Mouse (Mus musculus): ENCODE results near the gene Ehd3. TPM values are rescaled to one million over a fixed set of nuclear protein-coding genes. Genes with fewer than 3 reads are reported as not detected.

The Ehd3 gene
- total RNA-seq (2014; rRNA removed) (37.5 and 40.6 TPM in 2 replicates), polyA plus RNA-seq (2012; rRNA removed) (26.0 and 30.6 TPM in 2 replicates)

GRCm38 (mm10) chr17:73803521-73804184 is at the start of gene Ehd3:
Gene Ehd3 (plus strand): TSS chr17:73804134.
- DNase-seq (ENCODE audit: extremely low read depth, low read depth, low spot score), result no peak
- Histone ChIP-seq H3K27ac (replicated peaks; ENCODE audit: insufficient read depth, low read depth, low read length) (peak within 1 kb of the TSS; percentile 83), H3K4me3 (ENCODE audit: insufficient read depth, low read depth, low read length) (peak within 1 kb of the TSS; percentile 87), H3K9ac (ENCODE audit: low read depth, low read length) (peak within 1 kb of the TSS; percentile 80), H3K79me2 (ENCODE audit: control insufficient read depth, insufficient read depth, low read length) (no peaks in the 10 kb centered on the region; the same call in 1 of the 2 replicates), H3K27me3 (ENCODE audit: control insufficient read depth, insufficient read depth, low read length) (peaks cover 5% of the 10 kb centered on the region; the same call in 1 of the 2 replicates), H3K36me3 (ENCODE audit: control insufficient read depth, insufficient read depth, low read length) (no peaks in the 10 kb centered on the region), H3K4me1 (ENCODE audit: control insufficient read depth, insufficient read depth, low read length) (no peaks in the 10 kb centered on the region)
- no peak for TF ChIP-seq POLR2A (IDR thresholded peaks at IDR 0.05; ENCODE audit: extremely low read depth, insufficient read depth, low read length)
- TF ChIP-seq CTCF (IDR thresholded peaks at IDR 0.05; ENCODE audit: low read depth, low read length), result no peak
- whole genome bisulfite sequencing, result 84% methylated on average over 5 of the region's 5 CpGs

DNA sequence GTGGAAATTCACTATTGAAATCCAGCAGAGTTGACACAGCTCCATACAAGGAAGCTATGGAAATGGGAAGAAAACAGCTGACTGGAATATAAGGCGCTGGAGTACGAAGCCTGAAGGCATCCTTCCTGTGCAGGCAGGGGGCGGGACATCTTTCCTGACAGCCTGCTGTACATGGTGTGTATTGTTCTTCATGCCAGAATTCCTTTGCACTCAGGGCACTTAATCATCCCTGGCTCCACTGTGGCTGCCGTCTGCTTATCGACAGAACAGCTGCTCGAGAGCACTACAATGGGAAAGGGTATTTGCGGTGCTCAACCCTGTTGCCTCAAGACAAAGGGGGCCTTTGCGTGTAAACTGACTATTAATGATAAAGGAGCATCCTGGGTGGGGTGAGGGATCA is 33.0 kb upstream of the Ehd3 start:
- Histone ChIP-seq H3K36me3 (ENCODE audit: control insufficient read depth, insufficient read depth, low read length) (no peaks in the 10 kb centered on the region), H3K79me2 (ENCODE audit: control insufficient read depth, insufficient read depth, low read length) (no peaks in the 10 kb centered on the region), H3K27ac (replicated peaks; ENCODE audit: insufficient read depth, low read depth, low read length) (no peak overlapping the region), H3K9ac (ENCODE audit: low read depth, low read length) (no peak overlapping the region), H3K4me1 (ENCODE audit: control insufficient read depth, insufficient read depth, low read length) (peaks cover 2% of the 10 kb centered on the region; the same call in 1 of the 2 replicates), H3K4me3 (ENCODE audit: insufficient read depth, low read depth, low read length) (no peak overlapping the region), H3K27me3 (ENCODE audit: control insufficient read depth, insufficient read depth, low read length) (no peaks in the 10 kb centered on the region)
- 60% methylated on average over 8 of the region's 8 CpGs for WGBS
- peak; percentile 8 for DNase-seq (ENCODE audit: extremely low read depth, low read depth, low spot score)
- no peak for TF ChIP-seq POLR2A (IDR thresholded peaks at IDR 0.05; ENCODE audit: extremely low read depth, insufficient read depth, low read length)

DNA sequence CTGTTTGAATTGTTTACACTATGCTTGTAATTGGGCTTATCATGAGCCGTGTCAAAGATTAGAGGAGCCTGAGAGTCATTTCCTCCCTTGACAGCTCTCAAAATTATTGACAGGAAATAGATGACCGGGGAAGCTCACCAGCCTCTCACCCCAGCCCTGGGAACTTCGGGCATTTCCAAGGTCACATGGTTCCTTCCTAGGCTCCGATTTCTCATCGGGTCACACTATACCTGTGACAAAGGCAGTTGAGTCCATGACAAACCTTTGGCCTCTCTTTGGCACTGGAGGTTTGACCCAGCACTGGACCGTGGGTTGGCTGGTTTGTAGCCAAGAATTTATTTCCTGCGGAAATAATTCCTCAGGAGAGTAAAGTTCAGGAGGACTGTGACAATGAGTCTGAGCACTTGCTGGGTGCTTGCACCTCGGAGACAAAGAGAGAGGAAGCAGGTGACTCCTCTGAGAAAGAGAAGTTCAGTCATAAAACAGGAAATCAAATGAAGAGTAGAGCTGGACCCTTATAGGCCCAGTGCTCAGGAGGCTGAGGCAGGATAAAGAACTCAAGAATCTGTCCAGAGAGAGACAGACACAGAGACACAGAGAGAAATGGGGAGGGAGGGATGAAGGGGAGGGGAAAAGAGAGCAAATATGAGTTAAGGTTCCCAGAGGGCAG is 17.2 kb upstream of the Ehd3 start:
- H3K9ac ChIP-seq (ENCODE audit: low read depth, low read length), result no peak overlapping the region
- H3K36me3 ChIP-seq (ENCODE audit: control insufficient read depth, insufficient read depth, low read length), result no peaks in the 10 kb centered on the region
- no peaks in the 10 kb centered on the region for H3K27me3 ChIP-seq (ENCODE audit: control insufficient read depth, insufficient read depth, low read length)
- peak; percentile 37 for DNase-seq (ENCODE audit: extremely low read depth, low read depth, low spot score)
- WGBS, result 50% methylated on average over 8 of the region's 8 CpGs
- H3K27ac ChIP-seq (replicated peaks; ENCODE audit: insufficient read depth, low read depth, low read length), result peak overlapping the region; percentile 73
- no peaks in the 10 kb centered on the region for H3K79me2 ChIP-seq (ENCODE audit: control insufficient read depth, insufficient read depth, low read length)
- H3K4me3 ChIP-seq (ENCODE audit: insufficient read depth, low read depth, low read length), result no peak overlapping the region
- TF ChIP-seq POLR2A (IDR thresholded peaks at IDR 0.05; ENCODE audit: extremely low read depth, insufficient read depth, low read length), result no peak
- no peak for TF ChIP-seq CTCF (IDR thresholded peaks at IDR 0.05; ENCODE audit: low read depth, low read length)
- H3K4me1 ChIP-seq (ENCODE audit: control insufficient read depth, insufficient read depth, low read length), result peaks cover 2% of the 10 kb centered on the region; the same call in 1 of the 2 replicates

DNA sequence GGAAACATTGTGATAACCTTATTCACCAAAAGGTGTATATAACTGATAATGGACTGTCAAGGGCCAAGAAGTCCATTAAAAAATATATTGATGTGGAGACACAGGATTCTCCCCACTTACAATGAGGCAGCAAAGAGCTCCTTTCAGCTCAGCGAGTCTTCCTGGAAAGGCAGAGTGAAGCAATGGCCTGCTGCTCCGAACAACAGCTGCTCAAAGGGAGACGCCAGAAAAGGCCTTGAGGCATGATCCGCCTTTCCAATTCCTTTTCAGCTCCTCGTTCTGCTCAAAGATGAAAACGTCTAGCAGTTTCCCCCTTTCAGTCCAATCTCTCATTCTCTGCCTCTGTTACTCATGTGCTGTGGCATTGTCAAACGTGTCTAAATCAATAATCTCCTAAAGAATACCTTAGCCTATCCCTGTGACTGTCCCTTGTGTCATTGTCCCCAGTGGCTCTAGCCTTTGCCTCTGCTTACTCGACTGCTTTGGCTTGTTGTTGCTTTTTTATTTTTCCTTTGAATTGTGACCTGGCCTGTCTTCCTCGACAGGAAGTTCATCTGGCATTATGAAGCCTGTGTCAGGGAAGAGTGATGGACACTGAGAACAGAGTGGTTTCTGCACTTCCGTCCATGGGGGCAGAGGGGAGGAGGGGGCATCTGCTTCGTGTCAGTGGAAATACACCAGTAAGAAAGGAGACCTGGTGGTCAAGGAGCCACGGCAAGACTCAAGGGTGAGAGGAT is 13.5 kb upstream of the Ehd3 start:
- peak overlapping the region; percentile 29; the same call in 1 of the 2 replicates for H3K27ac ChIP-seq (replicated peaks; ENCODE audit: insufficient read depth, low read depth, low read length)
- 60% methylated on average over 12 of the region's 12 CpGs for WGBS
- H3K9ac ChIP-seq (ENCODE audit: low read depth, low read length), result no peak overlapping the region
- H3K4me3 ChIP-seq (ENCODE audit: insufficient read depth, low read depth, low read length), result no peak overlapping the region
- no peaks in the 10 kb centered on the region for H3K79me2 ChIP-seq (ENCODE audit: control insufficient read depth, insufficient read depth, low read length)
- no peaks in the 10 kb centered on the region for H3K27me3 ChIP-seq (ENCODE audit: control insufficient read depth, insufficient read depth, low read length)
- DNase-seq (ENCODE audit: extremely low read depth, low read depth, low spot score), result peak; percentile 19
- TF ChIP-seq CTCF (IDR thresholded peaks at IDR 0.05; ENCODE audit: low read depth, low read length) (no peak), POLR2A (IDR thresholded peaks at IDR 0.05; ENCODE audit: extremely low read depth, insufficient read depth, low read length) (no peak)
- H3K36me3 ChIP-seq (ENCODE audit: control insufficient read depth, insufficient read depth, low read length), result no peaks in the 10 kb centered on the region
- H3K4me1 ChIP-seq (ENCODE audit: control insufficient read depth, insufficient read depth, low read length), result peaks cover under 1% of the 10 kb centered on the region; the same call in 1 of the 2 replicates

DNA sequence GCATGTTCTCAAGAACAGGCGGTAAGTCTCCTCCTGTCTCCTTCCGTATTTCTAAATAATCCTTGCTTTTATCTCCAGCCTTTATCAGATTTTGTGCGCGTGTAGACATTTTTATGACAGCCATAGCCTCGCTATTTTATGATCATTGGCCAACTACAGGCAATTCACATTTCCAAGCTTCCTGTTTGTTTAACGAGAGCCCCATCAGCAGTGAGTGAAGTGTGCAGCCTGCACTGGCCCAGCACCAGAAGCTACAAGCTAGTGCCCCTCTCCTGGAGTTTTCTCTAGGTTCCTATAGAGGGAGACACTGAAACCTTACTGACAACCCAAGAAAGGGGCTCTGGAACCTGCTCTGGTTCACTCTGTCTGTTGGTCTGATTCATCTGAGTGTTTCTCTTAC is 7.1 kb upstream of the Ehd3 start:
- no peak for TF ChIP-seq CTCF (IDR thresholded peaks at IDR 0.05; ENCODE audit: low read depth, low read length)
- no peak for TF ChIP-seq POLR2A (IDR thresholded peaks at IDR 0.05; ENCODE audit: extremely low read depth, insufficient read depth, low read length)
- no peak for DNase-seq (ENCODE audit: extremely low read depth, low read depth, low spot score)
- H3K4me1 ChIP-seq (ENCODE audit: control insufficient read depth, insufficient read depth, low read length), result no peaks in the 10 kb centered on the region
- H3K4me3 ChIP-seq (ENCODE audit: insufficient read depth, low read depth, low read length), result no peak overlapping the region
- 65% methylated on average over 6 of the region's 6 CpGs for WGBS
- no peaks in the 10 kb centered on the region for H3K79me2 ChIP-seq (ENCODE audit: control insufficient read depth, insufficient read depth, low read length)
- H3K9ac ChIP-seq (ENCODE audit: low read depth, low read length), result no peak overlapping the region
- H3K36me3 ChIP-seq (ENCODE audit: control insufficient read depth, insufficient read depth, low read length), result no peaks in the 10 kb centered on the region
- H3K27ac ChIP-seq (replicated peaks; ENCODE audit: insufficient read depth, low read depth, low read length), result no peak overlapping the region
- no peaks in the 10 kb centered on the region for H3K27me3 ChIP-seq (ENCODE audit: control insufficient read depth, insufficient read depth, low read length)

All from liver, adult 2 months (tissue).